Mouse (Mus musculus): ENCODE data around the gene Tdg.

GRCm38 (mm10) chr10:82670205-82670604 lies 40.6 kb downstream of the Tdg start:
- TF ChIP-seq CTCF (IDR thresholded peaks at IDR 0.05; ENCODE audit: insufficient read depth, low read depth, low read length) (no peak), POLR2A (IDR thresholded peaks at IDR 0.05; ENCODE audit: insufficient read depth, low read depth, low read length) (no peak)
